8 mouse cellular contexts compared by ENCODE assay signal in the genomic region with DNA sequence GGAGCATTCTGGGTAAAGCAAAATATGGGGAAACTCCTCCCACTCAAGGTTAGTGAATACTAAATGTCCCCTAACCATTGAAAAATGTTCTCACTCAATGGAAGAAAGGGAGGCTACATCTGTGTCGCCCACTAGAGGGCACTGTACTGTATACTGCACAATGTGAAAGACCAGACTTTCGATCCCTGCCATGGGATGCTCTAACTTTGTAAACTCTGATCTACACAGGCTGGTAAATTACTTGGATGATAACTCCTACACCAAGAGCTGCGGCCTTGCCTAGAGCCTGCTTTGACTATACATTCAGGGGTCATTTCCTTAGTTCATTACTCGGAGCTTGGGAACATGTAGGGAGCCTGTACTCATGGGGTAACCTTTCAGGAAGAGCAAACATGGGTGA. TPM values are rescaled to one million over a fixed set of nuclear protein-coding genes. Genes with fewer than 3 reads are reported as not detected.
DNase-seq lines count a peak whose midpoint lies in the region; ATAC-seq and TF ChIP-seq lines count a peak whose summit lies in the region.

No protein-coding gene starts in this region.

- ATAC-seq in liver, embryonic 15.5 days (ENCODE audit: insufficient read depth): no peak; the same call in 1 of the 2 replicates
- ATAC-seq in neural tube, embryonic 11.5 days (ENCODE audit: insufficient read depth, low FRiP score, low TSS enrichment): no peak

- peak overlapping the region; percentile 55 for H3K4me2 ChIP-seq in liver, embryonic 15.5 days
- no peak overlapping the region for H3K4me2 ChIP-seq in neural tube, embryonic 11.5 days (ENCODE audit: low read depth)

- H3K9ac ChIP-seq in MEL (ENCODE audit: control insufficient read depth, low read depth, low read length, poor library complexity, severe bottlenecking): no peak overlapping the region
- H3K9ac ChIP-seq in liver, embryonic 15.5 days: no peak overlapping the region
- H3K9ac ChIP-seq in neural tube, embryonic 11.5 days (ENCODE audit: low read length): no peak overlapping the region

- peak; percentile 34 for TF ChIP-seq RAD21 in MEL (IDR thresholded peaks at IDR 0.05; ENCODE audit: low read depth, low read length)

- no peaks in the 10 kb centered on the region for H3K79me2 ChIP-seq in MEL (ENCODE audit: control insufficient read depth, insufficient read depth, low read length, poor library complexity)

- H3K9me3 ChIP-seq in MEL (replicated peaks; ENCODE audit: insufficient read depth, low read length): no peaks in the 10 kb centered on the region
- H3K9me3 ChIP-seq in liver, embryonic 15.5 days (replicated peaks): no peaks in the 10 kb centered on the region
- H3K9me3 ChIP-seq in neural tube, embryonic 11.5 days (ENCODE audit: control insufficient read depth, low read length): no peaks in the 10 kb centered on the region

- H3K4me3 ChIP-seq in MEL (ENCODE audit: control insufficient read depth in 1 of 2, insufficient read depth in 1 of 2, low read depth in 2 of 2, low read length in 2 of 2): no peak overlapping the region
- H3K4me3 ChIP-seq in liver, embryonic 15.5 days (replicated peaks): peak overlapping the region; percentile 24; the same call in 1 of the 2 replicates
- no peak overlapping the region for H3K4me3 ChIP-seq in neural tube, embryonic 11.5 days (ENCODE audit: low read depth, low read length)

- no peaks in the 10 kb centered on the region; a peak in 1 of 4 replicates for H3K27me3 ChIP-seq in MEL (ENCODE audit: control insufficient read depth in 1 of 2, insufficient read depth in 2 of 2, low read length in 2 of 2)
- H3K27me3 ChIP-seq in liver, embryonic 15.5 days: no peaks in the 10 kb centered on the region
- no peaks in the 10 kb centered on the region for H3K27me3 ChIP-seq in neural tube, embryonic 11.5 days (ENCODE audit: control insufficient read depth, insufficient read depth, low read length)

- DNase-seq in 3134 (ENCODE audit: extremely low read depth, insufficient read length, low spot score): peak; percentile 34
- DNase-seq in MEL (ENCODE audit: low read depth, low spot score): peak; percentile 63
- DNase-seq in cerebellum, postnatal 25 days: peak; percentile 60 to 77
- DNase-seq in gastrocnemius, postnatal 10 days: peak; percentile 44
- DNase-seq in kidney, adult 11 months: peak; percentile 49
- peak; percentile 74 for DNase-seq in neural tube, embryonic 11.5 days (ENCODE audit: low spot score)
- DNase-seq in thymus, postnatal 14 days: peak; percentile 65

- H3K27ac ChIP-seq in MEL (ENCODE audit: control insufficient read depth, low read depth, low read length): no peak overlapping the region
- H3K27ac ChIP-seq in liver, embryonic 15.5 days (replicated peaks): no peak overlapping the region
- H3K27ac ChIP-seq in neural tube, embryonic 11.5 days (ENCODE audit: low read depth, low read length): 0 out of 2 replicates have a peak overlapping the region, but pooled peaks have one; percentile 62

- peak; percentile 45 to 88 (median 71) for TF ChIP-seq CTCF in MEL (IDR thresholded peaks at IDR 0.05 in 2 of 3, conservative IDR thresholded peaks at IDR 0.05 in 1 of 3; ENCODE audit: control insufficient read depth in 1 of 3, insufficient read depth in 1 of 3, low read depth in 2 of 3, low read length in 3 of 3, poor library complexity in 1 of 3, severe bottlenecking in 1 of 3)

- H3K36me3 ChIP-seq in MEL (ENCODE audit: control insufficient read depth in 1 of 2, insufficient read depth in 2 of 2, low read length in 2 of 2): no peaks in the 10 kb centered on the region
- no peaks in the 10 kb centered on the region for H3K36me3 ChIP-seq in liver, embryonic 15.5 days (replicated peaks)
- no peaks in the 10 kb centered on the region for H3K36me3 ChIP-seq in neural tube, embryonic 11.5 days (ENCODE audit: control insufficient read depth, insufficient read depth, low read length)

- no peaks in the 10 kb centered on the region; a peak in 1 of 4 replicates for H3K4me1 ChIP-seq in MEL (ENCODE audit: control insufficient read depth in 1 of 2, insufficient read depth in 2 of 2, low read length in 2 of 2)
- peaks cover 16% of the 10 kb centered on the region for H3K4me1 ChIP-seq in liver, embryonic 15.5 days (replicated peaks)
- H3K4me1 ChIP-seq in neural tube, embryonic 11.5 days (ENCODE audit: control insufficient read depth, insufficient read depth, low read length): peaks cover 9% of the 10 kb centered on the region

- TF ChIP-seq POLR2A in MEL (IDR thresholded peaks at IDR 0.05; ENCODE audit: control insufficient read depth in 1 of 2, insufficient read depth in 1 of 2, low read depth in 1 of 2, low read length in 2 of 2, poor library complexity in 1 of 2): no peak

- no peak for TF ChIP-seq EP300 in MEL (IDR thresholded peaks at IDR 0.05; ENCODE audit: low read depth in 1 of 2, low read length in 2 of 2)

- WGBS in liver, embryonic 15.5 days (ENCODE audit: insufficient replicate concordance): 19% methylated on average over 4 of the region's 4 CpGs
- WGBS in neural tube, embryonic 11.5 days: 23% methylated on average over 4 of the region's 4 CpGs

TF ChIP-seq in MEL, 35 proteins besides CTCF, POLR2A, EP300 and RAD21:
- TF ChIP-seq SMC3 (IDR thresholded peaks at IDR 0.05; ENCODE audit: low read depth, low read length): peak; percentile 50
- TF ChIP-seq USF2 (IDR thresholded peaks at IDR 0.05; ENCODE audit: borderline replicate concordance in 1 of 2, insufficient read depth in 1 of 2, low read depth in 1 of 2, low read length in 2 of 2): no peak

RNA-seq across cellular contexts. Expression of gene Hspa8, which starts 44.4 kb away (rescaled TPM):
- total RNA-seq in MEL (2012; rRNA removed): 2,632 and 5,439 TPM in 2 replicates
- polyA plus RNA-seq in MEL (2012; ENCODE audit: insufficient read depth in 1 of 2, insufficient read length in 2 of 2, low read depth in 1 of 2, low replicate concordance in 2 of 2, missing spikeins in 1 of 2): 1,000 to 10,000 TPM in 1 of 2 experiments, 100 to 1,000 TPM in 1; 418 to 3,011 TPM
- total RNA-seq in gastrocnemius, postnatal 10 days (2021): 1,000 to 10,000 TPM; 1,094 to 1,113 TPM
- 1,128 and 1,129 TPM in 2 replicates for polyA plus RNA-seq in liver, embryonic 15.5 days (2015; fragmentation: Nextera tagmentation; extraction: Ambion mirVana)
- 3,508 and 3,707 TPM in 2 replicates for polyA plus RNA-seq in neural tube, embryonic 11.5 days (2014; fragmentation: Nextera tagmentation; extraction: Ambion mirVana)
